Mouse (Mus musculus): ENCODE measurements around the gene Osbpl2.
A peak's percentile ranks its signal among the peaks of the same experiment; 100 is the strongest.

Gene Osbpl2

DNA sequence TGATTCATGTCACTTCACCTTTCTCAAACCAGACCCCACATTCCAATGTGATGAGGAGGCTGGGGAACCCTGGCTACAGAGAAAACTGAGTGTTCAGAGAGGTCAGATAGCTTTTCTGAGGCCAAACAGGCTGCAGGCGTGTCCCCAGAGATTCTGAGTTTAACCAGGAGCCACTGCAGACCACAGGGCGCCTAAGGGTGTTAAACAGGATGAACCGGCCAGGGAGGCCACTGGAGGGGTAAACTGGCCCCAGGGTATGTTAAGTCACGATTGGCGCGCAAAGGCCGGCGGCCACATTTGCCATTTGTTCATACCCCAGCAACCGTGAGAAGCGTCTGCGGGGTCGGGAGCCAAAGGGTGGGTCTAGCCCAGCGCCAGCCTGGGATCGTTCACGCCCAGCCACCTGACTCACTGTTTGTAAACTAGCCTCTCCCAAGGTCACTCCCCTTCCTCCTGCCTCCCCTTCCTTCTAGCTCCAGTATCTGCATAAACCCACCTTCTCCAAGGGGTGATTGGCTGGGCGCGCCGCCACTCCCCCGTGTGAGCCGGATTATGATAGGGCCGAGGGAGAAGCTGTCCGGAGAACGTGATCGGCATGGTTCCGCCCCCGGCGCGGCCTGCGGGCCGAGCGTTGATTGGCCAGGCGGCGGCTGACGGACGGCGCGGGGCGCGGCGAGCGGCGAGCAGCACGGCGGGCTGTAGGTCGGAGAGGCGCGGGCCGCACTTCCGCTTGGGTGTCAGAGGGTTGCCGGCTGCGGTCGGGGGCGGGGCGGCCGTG is at the start of gene Osbpl2:
Osbpl2 (plus strand) TSS at position 646 of the 778 bp plus-strand sequence.
- DNase-seq (ENCODE audit: low spot score in 2 of 2), result peak; percentile 99

DNA sequence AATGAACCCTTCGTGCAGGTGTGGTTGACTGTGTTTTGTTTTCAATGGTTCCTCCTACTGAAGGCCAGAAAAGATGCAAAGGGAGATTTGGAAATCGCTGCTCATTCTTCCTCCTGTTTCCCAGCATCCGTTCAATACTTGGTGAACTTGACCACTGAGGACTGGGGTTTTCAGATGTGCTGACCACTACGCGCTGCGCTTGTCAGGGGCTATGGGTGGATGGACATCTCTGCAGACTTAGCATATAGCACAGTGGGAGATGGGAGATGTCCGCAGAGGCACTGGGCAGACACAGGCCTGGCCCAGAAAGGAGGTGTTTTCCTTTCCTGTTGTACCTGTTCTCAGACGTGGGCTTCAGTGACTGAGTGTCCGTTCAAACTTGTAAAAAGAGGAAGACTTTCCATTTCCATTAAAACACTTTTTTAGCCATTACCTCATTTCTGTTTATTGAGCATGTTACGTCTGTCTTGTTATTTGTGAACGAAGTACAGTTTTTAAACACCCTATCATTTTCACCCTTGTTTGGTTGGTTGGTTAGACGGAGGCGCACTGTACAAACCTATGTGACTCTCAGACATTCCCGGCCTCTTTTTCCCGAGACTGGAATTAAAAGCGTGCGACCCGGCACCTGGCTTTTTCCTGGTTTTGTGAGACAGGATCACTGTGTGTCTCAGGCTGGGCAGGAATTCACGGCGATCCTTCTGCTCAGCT is 49.2 kb upstream of the Osbpl2 start:
- no peak for DNase-seq (ENCODE audit: low spot score in 2 of 2)

DNA sequence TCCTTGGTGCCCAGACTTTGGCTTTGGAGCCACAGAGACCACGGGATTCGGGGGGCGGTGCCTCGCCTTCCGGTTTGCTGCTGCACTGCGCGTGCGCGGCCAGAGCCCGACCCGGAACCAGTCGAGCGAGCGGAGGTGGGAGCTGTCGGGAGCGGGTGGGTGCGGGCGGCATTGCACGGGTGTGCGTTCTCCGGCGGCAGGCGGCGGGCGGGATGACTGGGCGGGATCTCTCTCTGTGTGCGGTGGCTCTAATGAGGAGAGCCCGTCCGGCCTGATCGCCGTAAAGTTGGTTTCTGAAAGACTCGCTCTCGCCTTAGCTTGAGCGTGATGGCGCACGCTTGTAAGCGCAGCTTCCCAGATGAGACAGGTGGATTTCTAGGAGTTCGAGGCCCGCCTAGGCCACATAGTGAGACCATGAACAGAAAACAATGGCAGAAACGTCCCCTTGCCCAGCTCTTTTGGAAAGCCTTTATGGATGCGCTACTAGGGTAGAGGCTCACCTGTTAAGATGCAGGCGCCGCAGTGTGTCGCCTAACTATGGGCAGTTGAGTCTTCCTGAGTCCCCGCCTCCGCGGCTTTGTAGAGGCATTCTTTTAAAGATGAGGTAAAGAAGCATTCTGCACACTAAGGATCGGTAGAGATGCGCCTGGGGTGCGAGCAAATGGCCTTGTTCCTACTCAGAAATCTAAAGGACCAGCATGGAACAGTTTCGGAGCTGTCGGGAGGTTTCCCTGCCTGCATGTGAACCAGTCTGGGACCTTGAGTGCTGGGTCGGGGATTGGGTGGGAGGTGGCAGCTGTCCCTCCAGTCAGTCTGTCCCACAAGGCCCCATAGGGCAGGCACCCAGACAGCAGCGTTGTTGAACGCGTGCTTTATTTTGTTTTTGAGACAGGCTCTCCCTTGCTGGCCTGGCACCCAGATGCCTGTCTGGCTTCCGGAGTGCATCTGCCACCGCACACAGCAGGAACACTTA is 48.3 kb upstream of the Osbpl2 start, which contains the start of gene Mtg2:
Mtg2 (plus strand) TSS at position 108 of the 973 bp plus-strand sequence.
- peak; percentile 91 to 97 for DNase-seq (ENCODE audit: low spot score in 2 of 2)

DNA sequence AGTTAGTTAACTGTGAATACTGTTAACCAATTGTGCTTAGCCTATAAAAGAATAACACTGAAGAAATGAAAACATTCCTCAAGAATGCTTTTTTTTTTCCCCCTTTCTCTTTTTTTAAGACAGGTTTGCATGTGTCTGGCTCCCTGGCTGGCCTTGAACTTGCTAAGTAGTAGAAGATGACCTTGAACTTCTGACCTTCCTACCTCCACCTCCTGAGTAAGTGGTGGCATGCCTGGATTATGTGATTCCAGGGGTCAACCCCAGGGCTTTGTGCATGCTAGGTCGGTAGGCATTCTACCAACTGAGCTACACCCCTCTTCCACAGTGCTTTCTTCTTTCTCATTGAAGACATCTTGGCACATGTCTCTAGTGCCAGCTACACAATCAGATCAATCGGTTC is 47.4 kb upstream of the Osbpl2 start:
- DNase-seq (ENCODE audit: low spot score in 2 of 2), result no peak

DNA sequence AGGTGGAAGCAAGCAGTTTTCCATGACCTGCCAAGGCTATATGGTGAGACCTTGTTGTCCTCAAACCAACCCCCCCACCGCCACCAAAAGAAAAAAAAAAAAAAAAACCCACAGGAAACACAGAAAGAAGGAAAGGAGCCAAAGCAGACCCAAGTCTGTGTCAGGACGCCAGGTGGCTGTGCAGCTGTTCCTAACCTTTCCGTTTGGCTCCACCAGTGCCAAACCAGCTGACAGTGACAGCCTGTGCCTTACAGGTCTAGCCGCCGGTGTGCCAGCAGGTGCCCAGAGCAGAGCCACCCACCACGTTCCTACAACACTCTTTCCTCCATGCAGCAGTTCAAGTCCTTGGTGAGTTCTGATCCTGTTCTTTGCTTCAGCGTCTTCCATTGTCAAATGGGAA is 46.2 kb upstream of the Osbpl2 start:
- no peak for DNase-seq (ENCODE audit: low spot score in 2 of 2)

DNA sequence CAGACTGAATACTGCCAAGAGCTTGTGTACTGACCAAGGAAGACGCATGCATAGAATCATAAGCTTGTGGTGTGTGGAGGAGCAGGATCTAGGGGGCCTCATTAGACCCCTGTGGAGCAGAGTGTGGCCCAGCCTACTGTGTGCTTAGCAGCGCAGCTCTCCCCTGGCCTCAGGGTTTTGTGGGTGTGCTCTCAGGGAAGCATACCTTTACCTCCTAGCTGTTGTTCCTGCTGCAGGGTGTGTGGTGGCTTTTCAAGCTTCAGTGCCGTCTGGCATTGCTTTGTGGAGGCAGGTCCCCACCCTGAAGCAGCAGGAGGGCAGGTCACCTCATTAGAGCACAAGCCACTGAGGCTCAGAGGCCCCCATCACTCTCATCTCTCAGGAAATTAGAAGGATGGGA is 41.5 kb upstream of the Osbpl2 start:
- DNase-seq (ENCODE audit: low spot score in 2 of 2), result no peak

DNA sequence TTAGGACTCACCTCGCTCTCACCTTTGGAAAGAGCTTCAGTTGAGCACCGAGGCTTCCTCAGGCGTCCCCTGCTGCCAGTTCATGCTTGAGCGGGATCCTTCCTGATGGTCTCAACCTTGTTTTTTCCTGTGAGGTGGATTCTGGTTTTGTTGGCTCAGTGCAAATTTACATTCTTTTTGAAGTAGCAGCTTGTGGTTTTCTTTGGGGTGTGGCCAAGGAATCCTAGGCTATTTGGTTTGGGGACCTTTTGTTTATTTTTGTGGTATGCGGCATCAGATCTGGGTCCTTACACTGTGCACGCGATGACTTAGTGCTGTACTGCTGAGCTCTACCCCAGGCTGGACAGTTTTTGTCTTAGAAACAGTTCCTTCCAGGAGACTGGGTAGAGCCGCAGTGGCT is 38.4 kb upstream of the Osbpl2 start:
- no peak for DNase-seq (ENCODE audit: low spot score in 2 of 2)

GRCm38 (mm10) chr2:180083063-180083462 is 36.0 kb upstream of the Osbpl2 start:
- DNase-seq (ENCODE audit: low spot score in 2 of 2), result no peak

DNA sequence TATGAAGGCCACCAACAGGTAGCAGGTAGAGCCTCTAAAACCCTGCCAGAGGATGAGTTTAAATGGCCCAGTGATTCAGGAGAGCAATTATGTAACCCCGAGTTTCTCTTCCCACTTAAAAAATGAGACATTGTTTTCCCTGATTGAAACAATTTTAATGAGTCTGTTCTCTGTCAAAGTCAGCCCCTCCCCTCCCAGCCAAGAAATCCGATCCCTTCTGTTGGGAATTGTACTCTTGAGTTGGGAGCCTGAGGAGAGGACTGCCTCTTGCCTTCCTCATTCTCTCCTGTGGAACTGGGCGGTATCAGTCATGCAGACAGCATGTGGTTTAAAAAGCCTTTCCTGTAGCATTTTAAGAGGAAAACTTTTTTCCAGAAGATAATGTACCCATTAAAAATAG is 34.5 kb upstream of the Osbpl2 start:
- no peak for DNase-seq (ENCODE audit: low spot score in 2 of 2)

GRCm38 (mm10) chr2:180085926-180086636 is 33.0 kb upstream of the Osbpl2 start:
- DNase-seq (ENCODE audit: low spot score in 2 of 2), result no peak

- DNase-seq (ENCODE audit: low spot score in 2 of 2), result no peak
Measured at GRCm38 (mm10) chr2:180086637-180087027, 32.5 kb upstream of the Osbpl2 start.

DNA sequence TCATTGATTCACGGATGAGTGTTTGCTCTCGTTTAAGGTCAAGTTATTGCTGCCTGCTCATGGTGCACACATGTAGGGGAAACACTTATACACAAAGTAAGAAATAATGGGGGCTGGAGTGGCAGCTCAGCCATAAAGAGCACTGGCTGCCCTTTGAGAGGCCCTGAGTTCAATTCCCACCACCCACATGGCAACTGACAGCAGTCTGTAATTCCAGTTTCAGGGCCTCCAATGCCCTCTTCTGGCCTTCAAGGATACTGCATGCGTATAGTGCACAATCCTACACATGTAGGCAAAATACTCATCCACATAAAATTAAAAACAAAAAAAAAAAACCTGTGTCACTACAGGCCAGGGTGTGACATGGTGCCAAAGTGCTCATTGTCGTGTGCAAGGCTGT is 31.6 kb upstream of the Osbpl2 start:
- DNase-seq (ENCODE audit: low spot score in 2 of 2), result no peak

- no peak for DNase-seq (ENCODE audit: low spot score in 2 of 2)
Measured at GRCm38 (mm10) chr2:180090285-180090684, 28.8 kb upstream of the Osbpl2 start.

DNA sequence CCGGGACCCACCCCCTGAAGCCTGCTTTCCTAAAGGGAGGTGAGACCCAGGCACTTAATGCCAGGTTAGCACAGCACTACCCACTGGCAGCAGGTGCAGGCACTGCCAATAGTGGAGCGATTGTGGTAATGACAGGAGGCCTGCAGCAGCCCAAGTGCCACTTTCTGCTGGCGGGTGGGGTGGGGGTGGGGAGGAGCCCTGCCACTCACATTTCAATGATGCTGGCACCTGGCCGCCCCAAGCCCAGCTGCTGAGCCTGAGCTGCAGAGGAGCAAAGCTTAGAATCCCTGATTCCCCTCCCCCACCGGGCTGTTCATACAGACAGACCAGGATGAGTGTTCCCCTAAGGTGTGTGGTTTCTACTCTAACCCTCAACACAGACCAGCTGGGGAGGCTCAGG is 23.4 kb upstream of the Osbpl2 start:
- no peak for DNase-seq (ENCODE audit: low spot score in 2 of 2)

- no peak for DNase-seq (ENCODE audit: low spot score in 2 of 2)
Measured at GRCm38 (mm10) chr2:180097585-180097984, 21.5 kb upstream of the Osbpl2 start.

DNA sequence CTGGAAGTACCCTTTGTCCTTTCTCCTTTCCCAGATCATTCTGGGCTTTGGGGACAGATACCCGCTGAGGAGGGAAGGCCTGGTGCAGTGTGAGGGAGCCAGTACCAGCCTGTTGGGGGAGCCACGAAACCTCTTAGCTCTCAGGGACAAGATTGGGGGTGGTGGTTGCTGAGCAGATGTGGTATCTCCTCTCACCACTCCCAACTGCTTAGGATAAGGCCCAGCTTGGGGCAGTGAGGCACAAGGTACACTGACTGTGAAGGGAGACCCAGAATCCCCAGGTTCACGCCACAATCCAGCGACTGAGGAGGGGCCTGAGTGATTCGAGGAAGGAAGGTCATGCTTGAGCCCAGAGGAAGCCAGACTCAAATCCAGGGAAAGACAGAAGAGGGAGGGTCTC is 20.9 kb upstream of the Osbpl2 start:
- DNase-seq (ENCODE audit: low spot score in 2 of 2), result no peak

DNA sequence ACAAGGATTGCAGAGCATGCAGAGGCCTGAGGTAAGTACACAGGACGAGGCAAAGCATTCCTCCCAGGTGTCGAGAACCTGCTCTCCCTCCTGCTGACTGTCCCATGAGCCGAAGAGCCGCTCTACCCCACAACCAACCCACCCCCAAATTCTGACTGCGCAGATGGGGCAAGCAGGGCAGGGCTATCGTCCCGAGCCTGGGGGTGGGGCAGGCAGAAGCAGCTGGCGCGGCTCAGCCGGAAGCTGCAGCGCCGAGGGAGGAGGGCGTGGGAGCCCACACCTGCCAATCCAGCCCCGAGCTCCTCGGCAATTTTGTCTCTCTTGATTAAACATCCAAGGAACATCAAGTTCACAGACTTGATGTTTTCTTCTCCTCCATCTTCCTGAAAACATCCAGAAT is 19.6 kb upstream of the Osbpl2 start:
- DNase-seq (ENCODE audit: low spot score in 2 of 2), result no peak

GRCm38 (mm10) chr2:180103151-180103977 is 15.7 kb upstream of the Osbpl2 start:
- no peak for DNase-seq (ENCODE audit: low spot score in 2 of 2)

- DNase-seq (ENCODE audit: low spot score in 2 of 2), result peak; percentile 75 to 90
Measured at GRCm38 (mm10) chr2:180103978-180104658, 15.0 kb upstream of the Osbpl2 start, which contains the start of gene Hrh3. Hrh3 (minus strand) TSS chr2:180104488.
